Mouse (Mus musculus): ENCODE measurements around the gene Klhl29. TPM values are rescaled to one million over a fixed set of nuclear protein-coding genes. Genes with fewer than 3 reads are reported as not detected.

Klhl29 gene
- polyA plus RNA-seq, 1 experiment = 2.4 TPM

DNA sequence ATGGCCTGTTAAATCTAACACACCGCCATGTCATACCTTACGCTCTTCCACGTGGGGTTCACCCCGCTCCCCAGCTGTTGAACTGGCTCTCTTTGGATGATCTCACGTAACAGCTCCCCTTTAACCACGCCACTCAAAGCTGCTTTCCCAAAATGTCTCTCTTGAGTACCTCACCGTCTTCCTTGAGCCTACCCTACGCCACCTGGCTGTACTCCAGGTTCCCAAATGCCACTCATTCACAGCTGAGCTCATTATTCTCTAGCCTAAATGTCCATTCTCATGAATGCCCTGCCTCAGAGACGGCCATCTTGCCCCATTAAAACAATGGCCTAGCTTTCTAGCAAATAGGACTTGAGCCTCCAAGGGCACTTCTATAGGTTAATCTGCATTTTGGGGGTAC, 163.6 kb downstream of the Klhl29 start:
- H3K27me3 ChIP-seq (replicated peaks; ENCODE audit: control insufficient read depth, insufficient read depth, low read length) = no peaks in the 10 kb centered on the region
- 94% methylated on average over 9 of the region's 9 CpGs for WGBS
- no peak for DNase-seq
- TF ChIP-seq POLR2A (IDR thresholded peaks at IDR 0.05; ENCODE audit: low read depth, low read length) (no peak), CTCF (conservative IDR thresholded peaks at IDR 0.05; ENCODE audit: insufficient read depth, insufficient read length, low read depth, low read length) (no peak)
- no peak overlapping the region for H3K4me3 ChIP-seq (ENCODE audit: insufficient read depth, low read depth, low read length)
- no peak overlapping the region for H3K27ac ChIP-seq (ENCODE audit: insufficient read depth, low read depth, low read length)
- peaks cover 15% of the 10 kb centered on the region for H3K4me1 ChIP-seq (ENCODE audit: control insufficient read depth, insufficient read depth, low read length)
- no peaks in the 10 kb centered on the region for H3K36me3 ChIP-seq (ENCODE audit: control insufficient read depth, insufficient read depth, low read length)

- H3K4me1 ChIP-seq (ENCODE audit: control insufficient read depth, insufficient read depth, low read length) = peaks cover 15% of the 10 kb centered on the region
- H3K27ac ChIP-seq (ENCODE audit: insufficient read depth, low read depth, low read length) = no peak overlapping the region
- no peak overlapping the region for H3K4me3 ChIP-seq (ENCODE audit: insufficient read depth, low read depth, low read length)
- H3K27me3 ChIP-seq (replicated peaks; ENCODE audit: control insufficient read depth, insufficient read depth, low read length) = no peaks in the 10 kb centered on the region
- no peak for TF ChIP-seq POLR2A (IDR thresholded peaks at IDR 0.05; ENCODE audit: low read depth, low read length)
- TF ChIP-seq CTCF (conservative IDR thresholded peaks at IDR 0.05; ENCODE audit: insufficient read depth, insufficient read length, low read depth, low read length) = no peak
- WGBS = 84% methylated on average over 9 of the region's 9 CpGs
- H3K36me3 ChIP-seq (ENCODE audit: control insufficient read depth, insufficient read depth, low read length) = no peaks in the 10 kb centered on the region
- DNase-seq = no peak
Measured at GRCm38 (mm10) chr12:5210786-5211185, 164.7 kb downstream of the Klhl29 start.

DNA sequence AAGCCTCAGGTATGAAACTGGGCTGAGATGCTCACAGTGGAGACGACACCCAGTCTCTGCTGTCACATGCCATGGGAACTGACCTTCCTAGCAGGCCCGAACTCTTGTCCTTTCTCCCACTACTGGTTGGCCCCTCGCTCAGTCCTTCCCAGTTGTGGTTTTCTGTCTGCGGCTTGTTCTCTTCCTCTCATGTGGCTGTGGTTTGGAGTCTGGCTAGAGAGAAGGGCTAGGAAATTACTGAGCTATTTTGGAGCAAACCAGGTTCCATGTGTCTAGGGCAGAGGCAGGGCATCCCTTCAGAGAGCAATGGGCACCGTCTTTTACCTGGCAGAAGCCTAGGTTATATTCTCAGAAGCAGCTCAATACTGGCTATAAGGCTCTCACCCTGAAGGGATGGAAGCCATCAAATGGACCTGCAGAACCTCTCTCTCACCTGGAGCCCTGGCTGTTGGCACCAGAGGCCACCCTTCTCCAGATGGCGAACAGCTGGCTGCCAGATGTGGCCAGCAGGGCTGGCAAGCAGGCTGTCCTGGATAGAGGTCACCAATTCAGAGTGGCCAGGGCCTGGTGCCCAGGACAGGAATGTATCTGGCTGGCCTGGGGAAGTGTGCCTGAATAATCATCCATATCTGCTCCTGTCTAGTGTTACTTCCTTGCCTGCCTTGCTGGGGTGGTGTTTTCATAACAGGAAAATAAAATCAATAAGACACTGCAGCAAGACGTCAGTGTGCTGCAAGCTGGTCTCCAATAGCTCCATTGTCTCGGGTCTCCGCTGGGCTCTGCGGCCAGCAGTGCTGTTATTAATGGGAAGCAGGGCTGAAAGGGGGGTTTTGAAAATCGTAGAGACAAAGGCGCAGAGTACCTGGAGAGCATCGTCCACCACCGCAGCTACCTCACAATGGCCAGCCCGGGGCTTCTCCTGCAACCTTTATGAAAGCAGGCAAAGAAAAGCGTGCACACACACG, 167.3 kb downstream of the Klhl29 start:
- DNase-seq = no peak
- 85% methylated on average over 17 of the region's 17 CpGs for WGBS

DNA sequence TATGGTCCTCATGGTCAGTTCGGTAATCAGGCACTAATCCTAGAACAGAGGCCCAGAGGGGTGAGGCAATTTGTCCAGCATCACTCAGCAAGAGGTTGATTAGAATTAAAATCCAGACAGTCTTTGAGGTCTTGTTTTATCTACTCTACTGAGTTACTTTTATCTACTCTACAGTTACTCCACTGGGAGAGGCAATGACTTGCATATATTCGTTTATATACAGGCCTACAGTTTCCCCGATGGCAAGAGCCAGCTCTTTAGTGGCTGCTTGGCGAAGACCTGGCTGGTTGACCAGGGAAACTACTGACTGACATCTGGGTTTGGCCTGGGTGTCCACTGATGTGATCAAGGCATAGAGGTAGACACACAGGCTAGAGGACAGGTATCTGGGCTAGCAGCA, 168.3 kb downstream of the Klhl29 start:
- Histone ChIP-seq H3K27ac (ENCODE audit: insufficient read depth, low read depth, low read length) (no peak overlapping the region), H3K4me1 (ENCODE audit: control insufficient read depth, insufficient read depth, low read length) (peaks cover 13% of the 10 kb centered on the region), H3K27me3 (replicated peaks; ENCODE audit: control insufficient read depth, insufficient read depth, low read length) (no peaks in the 10 kb centered on the region), H3K36me3 (ENCODE audit: control insufficient read depth, insufficient read depth, low read length) (no peaks in the 10 kb centered on the region), H3K4me3 (ENCODE audit: insufficient read depth, low read depth, low read length) (no peak overlapping the region)
- TF ChIP-seq POLR2A (IDR thresholded peaks at IDR 0.05; ENCODE audit: low read depth, low read length) (no peak), CTCF (conservative IDR thresholded peaks at IDR 0.05; ENCODE audit: insufficient read depth, insufficient read length, low read depth, low read length) (no peak)
- WGBS = 96% methylated on average over 4 of the region's 4 CpGs
- no peak for DNase-seq

More for the DNA sequence above, 167.3 kb downstream of the Klhl29 start:
- Histone ChIP-seq H3K4me3 (ENCODE audit: insufficient read depth, low read depth, low read length) (no peak overlapping the region), H3K27me3 (replicated peaks; ENCODE audit: control insufficient read depth, insufficient read depth, low read length) (no peaks in the 10 kb centered on the region), H3K36me3 (ENCODE audit: control insufficient read depth, insufficient read depth, low read length) (no peaks in the 10 kb centered on the region), H3K27ac (ENCODE audit: insufficient read depth, low read depth, low read length) (no peak overlapping the region), H3K4me1 (ENCODE audit: control insufficient read depth, insufficient read depth, low read length) (peaks cover 20% of the 10 kb centered on the region)
- TF ChIP-seq POLR2A (IDR thresholded peaks at IDR 0.05; ENCODE audit: low read depth, low read length) (no peak), CTCF (conservative IDR thresholded peaks at IDR 0.05; ENCODE audit: insufficient read depth, insufficient read length, low read depth, low read length) (no peak)

DNA sequence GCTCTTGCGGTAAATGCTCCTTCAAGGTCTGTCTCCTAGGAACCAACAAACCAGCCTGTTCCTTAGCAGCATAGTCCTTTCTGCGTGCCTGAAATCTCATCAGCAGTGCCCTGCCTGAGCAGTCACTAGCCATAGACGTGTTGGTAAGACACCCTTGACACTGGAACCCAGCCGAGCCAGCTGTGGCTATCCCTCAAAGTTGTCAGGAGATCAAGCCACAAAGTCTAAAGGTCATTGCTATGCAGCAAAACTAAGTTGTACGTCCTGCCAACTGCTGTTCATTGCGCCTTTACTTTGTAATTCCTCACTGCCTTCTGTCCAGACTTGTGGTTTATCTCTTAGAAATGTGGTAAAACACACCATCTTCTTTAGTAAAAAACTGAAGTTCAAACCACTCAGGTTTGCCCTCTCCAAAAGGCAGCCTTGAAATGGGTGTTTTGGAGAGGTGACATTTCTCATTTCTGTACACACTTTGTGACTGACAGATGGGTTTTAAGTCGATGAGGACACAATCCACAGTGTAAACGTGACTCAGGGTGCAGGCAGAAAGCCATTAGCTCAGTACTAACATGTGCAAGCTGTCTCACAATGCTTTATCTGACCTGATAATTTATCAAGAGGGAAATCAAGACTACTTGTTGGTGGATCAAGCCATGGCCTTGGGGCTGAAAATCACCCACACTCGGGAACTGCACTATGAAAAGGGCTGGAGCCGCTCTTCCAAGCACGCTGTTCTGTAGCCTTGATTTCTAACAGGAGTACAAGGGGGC, 171.2 kb downstream of the Klhl29 start:
- H3K27ac ChIP-seq (ENCODE audit: insufficient read depth, low read depth, low read length) = peak overlapping the region; percentile 52; the same call in 1 of the 2 replicates
- DNase-seq = peak; percentile 92
- TF ChIP-seq POLR2A (IDR thresholded peaks at IDR 0.05; ENCODE audit: low read depth, low read length) (no peak), CTCF (conservative IDR thresholded peaks at IDR 0.05; ENCODE audit: insufficient read depth, insufficient read length, low read depth, low read length) (no peak)
- WGBS = 51% methylated on average over 11 of the region's 11 CpGs
- no peaks in the 10 kb centered on the region for H3K27me3 ChIP-seq (replicated peaks; ENCODE audit: control insufficient read depth, insufficient read depth, low read length)
- no peaks in the 10 kb centered on the region for H3K36me3 ChIP-seq (ENCODE audit: control insufficient read depth, insufficient read depth, low read length)
- H3K4me3 ChIP-seq (ENCODE audit: insufficient read depth, low read depth, low read length) = no peak overlapping the region
- H3K4me1 ChIP-seq (ENCODE audit: control insufficient read depth, insufficient read depth, low read length) = peaks cover 13% of the 10 kb centered on the region

DNA sequence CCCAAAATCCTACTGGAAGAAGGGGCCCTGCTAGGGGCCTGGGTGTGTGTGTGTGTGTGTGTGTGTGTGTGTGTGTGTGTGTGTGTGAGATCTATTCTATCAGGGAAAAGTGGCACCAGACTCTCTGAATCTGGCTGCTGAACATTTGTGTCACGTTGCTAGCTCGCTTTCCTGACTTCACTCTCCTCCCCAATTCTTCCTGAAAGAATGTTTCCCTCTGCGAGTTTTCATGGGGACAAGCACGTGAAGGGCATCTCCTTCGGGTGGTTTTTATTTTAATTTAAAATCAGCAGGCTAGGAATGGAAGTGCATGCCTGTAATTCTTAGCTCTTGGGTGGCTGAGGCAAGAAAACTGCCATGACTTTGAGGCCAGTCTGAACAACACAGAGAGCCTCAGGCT, 172.1 kb downstream of the Klhl29 start:
- H3K36me3 ChIP-seq (ENCODE audit: control insufficient read depth, insufficient read depth, low read length) = no peaks in the 10 kb centered on the region
- no peak overlapping the region for H3K4me3 ChIP-seq (ENCODE audit: insufficient read depth, low read depth, low read length)
- H3K27me3 ChIP-seq (replicated peaks; ENCODE audit: control insufficient read depth, insufficient read depth, low read length) = no peaks in the 10 kb centered on the region
- H3K4me1 ChIP-seq (ENCODE audit: control insufficient read depth, insufficient read depth, low read length) = peaks cover 13% of the 10 kb centered on the region
- TF ChIP-seq CTCF (conservative IDR thresholded peaks at IDR 0.05; ENCODE audit: insufficient read depth, insufficient read length, low read depth, low read length) (no peak), POLR2A (IDR thresholded peaks at IDR 0.05; ENCODE audit: low read depth, low read length) (no peak)
- peak; percentile 43 for DNase-seq
- WGBS = 63% methylated on average over 5 of the region's 5 CpGs
- H3K27ac ChIP-seq (ENCODE audit: insufficient read depth, low read depth, low read length) = peak overlapping the region; percentile 52; the same call in 1 of the 2 replicates

GRCm38 (mm10) chr12:5198254-5198653, 177.2 kb downstream of the Klhl29 start:
- H3K4me3 ChIP-seq (ENCODE audit: insufficient read depth, low read depth, low read length) = no peak overlapping the region
- H3K27me3 ChIP-seq (replicated peaks; ENCODE audit: control insufficient read depth, insufficient read depth, low read length) = no peaks in the 10 kb centered on the region
- no peak overlapping the region for H3K27ac ChIP-seq (ENCODE audit: insufficient read depth, low read depth, low read length)
- no peaks in the 10 kb centered on the region; the same call in 1 of the 2 replicates for H3K4me1 ChIP-seq (ENCODE audit: control insufficient read depth, insufficient read depth, low read length)
- no peak for TF ChIP-seq POLR2A (IDR thresholded peaks at IDR 0.05; ENCODE audit: low read depth, low read length)
- no peak for TF ChIP-seq CTCF (conservative IDR thresholded peaks at IDR 0.05; ENCODE audit: insufficient read depth, insufficient read length, low read depth, low read length)
- H3K36me3 ChIP-seq (ENCODE audit: control insufficient read depth, insufficient read depth, low read length) = no peaks in the 10 kb centered on the region
- DNase-seq = peak; percentile 71
- WGBS = 45% methylated on average over 4 of the region's 4 CpGs
